15 mouse cellular contexts compared by ENCODE assay signal in the genomic region with DNA sequence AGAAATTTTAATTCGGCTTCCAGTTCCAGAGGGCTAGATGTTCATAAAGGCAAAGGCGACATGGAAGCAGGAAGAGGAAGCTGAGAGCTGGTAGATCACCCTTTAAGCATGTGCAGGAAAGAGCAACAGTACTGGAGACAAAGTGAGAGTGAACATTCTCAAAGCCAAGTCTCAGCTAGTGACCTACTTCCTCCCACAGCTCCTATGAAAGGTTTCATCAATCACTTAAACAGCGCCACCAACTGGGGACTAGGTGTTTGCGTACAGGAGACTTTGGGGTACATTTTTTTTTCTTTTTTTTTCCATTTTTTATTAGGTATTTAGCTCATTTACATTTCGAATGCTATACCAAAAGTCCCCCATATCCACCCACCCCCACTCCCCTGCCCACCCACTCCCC.
DNase-seq lines count a peak whose midpoint lies in the region; ATAC-seq and TF ChIP-seq lines count a peak whose summit lies in the region.
"Had no signal": no experiment of that assay in that cellular context is flagged by ENCODE, and none has a peak within 500 bp of the region (broad histone marks: within the 10 kb centered on the region; RNA-seq: fewer than 3 reads in every experiment).

No protein-coding gene starts in this region.

- H3K27me3 ChIP-seq in heart, adult 2 months (ENCODE audit: control insufficient read depth, insufficient read depth, low read length): no peaks in the 10 kb centered on the region
- H3K27me3 ChIP-seq in megakaryocyte, embryonic 14.5 days (replicated peaks): no peaks in the 10 kb centered on the region
- H3K27me3 ChIP-seq: embryonic facial prominence, embryonic 13.5 days; liver, embryonic 15.5 days; midbrain, embryonic 15.5 days had no signal

- no peaks in the 10 kb centered on the region for H3K36me3 ChIP-seq in heart, adult 2 months (ENCODE audit: control insufficient read depth, insufficient read depth, low read length)
- peaks cover 2% of the 10 kb centered on the region for H3K36me3 ChIP-seq in megakaryocyte, embryonic 14.5 days (replicated peaks; ENCODE audit: low read length)
- H3K36me3 ChIP-seq: embryonic facial prominence, embryonic 13.5 days; liver, embryonic 15.5 days; midbrain, embryonic 15.5 days had no signal

- no peaks in the 10 kb centered on the region for H3K79me2 ChIP-seq in heart, adult 2 months (replicated peaks; ENCODE audit: control insufficient read depth, insufficient read depth, low read length)

- peak overlapping the region; percentile 9; the same call in 1 of the 2 replicates for H3K27ac ChIP-seq in heart, adult 2 months
- H3K27ac ChIP-seq: embryonic facial prominence, embryonic 13.5 days; hindbrain, postnatal 0 days; liver, embryonic 15.5 days; midbrain, embryonic 15.5 days had no signal

- no peaks in the 10 kb centered on the region for H3K4me1 ChIP-seq in heart, adult 2 months (ENCODE audit: control insufficient read depth, insufficient read depth, low read length)
- peaks cover 10% of the 10 kb centered on the region for H3K4me1 ChIP-seq in megakaryocyte, embryonic 14.5 days
- H3K4me1 ChIP-seq: embryonic facial prominence, embryonic 13.5 days; liver, embryonic 15.5 days; midbrain, embryonic 15.5 days had no signal

- TF ChIP-seq EP300 in heart, adult 2 months (IDR thresholded peaks at IDR 0.05; ENCODE audit: insufficient read depth, low read depth, low read length): no peak

- 78% methylated on average over 5 of the region's 5 CpGs for WGBS in heart, adult 2 months

- peak; percentile 50 for TF ChIP-seq CTCF in heart, adult 2 months (IDR thresholded peaks at IDR 0.05)

- no peak overlapping the region for H3K4me3 ChIP-seq in heart, adult 2 months
- peak overlapping the region; percentile 53 for H3K4me3 ChIP-seq in megakaryocyte, embryonic 14.5 days (replicated peaks)
- H3K4me3 ChIP-seq: embryonic facial prominence, embryonic 13.5 days; liver, embryonic 15.5 days; midbrain, embryonic 15.5 days had no signal

- intact Hi-C loops in heart, adult 2 months (cut with DNase I): no loop called here
- intact Hi-C loops in heart, postnatal 10 days (cut with DNase I): no loop called here

- ATAC-seq in megakaryocyte, adult 5-6 weeks (ENCODE audit: poor library complexity, severe bottlenecking): no peak
- ATAC-seq in CD4-positive, CD25-positive, alpha-beta regulatory T cell, adult 4 months: peak; percentile 45
- ATAC-seq in inflammation-experienced regulatory T-cells, adult 6 months: peak; percentile 63
- no peak for ATAC-seq in frontal cortex, adult (ENCODE audit: low TSS enrichment)
- ATAC-seq: hindbrain, postnatal 0 days; midbrain, embryonic 15.5 days had no signal

- no peak overlapping the region for H3K9ac ChIP-seq in heart, adult 2 months (ENCODE audit: low read depth, low read length)
- H3K9ac ChIP-seq: embryonic facial prominence, embryonic 13.5 days; liver, embryonic 15.5 days; midbrain, embryonic 15.5 days had no signal

- H3K9me3 ChIP-seq in megakaryocyte, embryonic 14.5 days: no peaks in the 10 kb centered on the region
- H3K9me3 ChIP-seq: embryonic facial prominence, embryonic 13.5 days; liver, embryonic 15.5 days; midbrain, embryonic 15.5 days had no signal

- TF ChIP-seq POLR2A in heart, adult 2 months (IDR thresholded peaks at IDR 0.05; ENCODE audit: insufficient read depth, low read depth, low read length): no peak

- peak in 1 of 2 experiments; percentile 2 for DNase-seq in heart, adult 2 months
- no peak for DNase-seq in heart, postnatal 10 days
- DNase-seq in spleen, postnatal 14 days (ENCODE audit: low spot score in 2 of 2): no peak
- DNase-seq: cerebellum, adult 18-20 months; heart, postnatal 14 days; kidney, adult 8-10 months had no signal

Comparison
In these comparisons a context has a peak if more than half of its experiments do, and no peak if none do; other contexts are left out.
1. ATAC-seq: peak in CD4-positive, CD25-positive, alpha-beta regulatory T cell, adult 4 months (single experiment) and inflammation-experienced regulatory T-cells, adult 6 months (single experiment); none in megakaryocyte, adult 5-6 weeks (single experiment) and frontal cortex, adult (single experiment).